Mouse (Mus musculus) CH12F3 (cell line): ENCODE measurements around the gene Fcor.

ENCODE experiments used
- in situ Hi-C: fragments of 300-500 bp; cut with MboI; formaldehyde crosslinking; loops from 2 replicates; pipeline ENCODE4 v1.14.3; 2020; ENCODE audit warnings: low sequenced_read_pairs

Gene Fcor

DNA sequence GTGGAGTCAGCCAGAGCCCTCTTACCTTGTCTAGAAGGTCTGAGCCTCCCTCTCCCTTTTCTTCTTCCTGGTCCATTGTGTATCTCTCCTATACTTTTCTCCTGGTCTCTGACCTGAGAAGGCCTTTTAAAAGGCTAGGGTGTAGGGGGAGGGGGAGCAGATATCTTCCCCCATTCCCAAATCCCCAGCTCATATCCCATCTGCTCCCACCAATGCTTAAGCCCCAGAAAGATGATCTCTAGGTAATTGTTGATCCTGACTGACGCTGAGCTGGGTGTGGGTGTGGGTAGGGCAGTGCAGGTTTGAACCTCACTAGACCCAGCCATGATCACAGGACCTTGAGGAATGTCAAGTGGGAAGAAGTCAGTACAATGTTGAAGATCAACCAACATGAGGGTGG lies 46.7 kb downstream of the Fcor start, which contains the start of gene Pcp2:
Gene Pcp2 (minus strand): TSS at position 101 of the 400 bp plus-strand sequence.
- in situ Hi-C loops = no loop called here

DNA sequence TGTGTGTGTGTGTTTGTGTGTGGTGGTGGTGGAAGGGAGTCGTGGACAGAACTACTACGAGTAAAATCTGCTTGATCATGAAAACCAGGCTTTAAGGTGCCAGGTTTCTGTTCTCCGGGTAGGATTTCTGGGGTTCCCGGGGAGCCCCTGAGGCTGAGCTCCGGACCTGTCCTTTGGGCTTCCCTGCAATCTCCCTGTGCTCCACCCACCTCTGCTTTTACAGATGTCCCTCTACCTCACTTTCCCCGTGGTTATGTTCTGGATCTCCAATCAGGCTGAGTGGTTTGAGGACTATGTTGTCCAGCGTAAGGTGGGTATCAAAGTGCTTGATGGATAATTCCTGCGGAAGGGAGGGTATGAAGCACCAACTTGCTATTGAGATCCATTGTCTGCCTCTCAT lies 50.0 kb downstream of the Fcor start:
- in situ Hi-C loops = no loop called here

DNA sequence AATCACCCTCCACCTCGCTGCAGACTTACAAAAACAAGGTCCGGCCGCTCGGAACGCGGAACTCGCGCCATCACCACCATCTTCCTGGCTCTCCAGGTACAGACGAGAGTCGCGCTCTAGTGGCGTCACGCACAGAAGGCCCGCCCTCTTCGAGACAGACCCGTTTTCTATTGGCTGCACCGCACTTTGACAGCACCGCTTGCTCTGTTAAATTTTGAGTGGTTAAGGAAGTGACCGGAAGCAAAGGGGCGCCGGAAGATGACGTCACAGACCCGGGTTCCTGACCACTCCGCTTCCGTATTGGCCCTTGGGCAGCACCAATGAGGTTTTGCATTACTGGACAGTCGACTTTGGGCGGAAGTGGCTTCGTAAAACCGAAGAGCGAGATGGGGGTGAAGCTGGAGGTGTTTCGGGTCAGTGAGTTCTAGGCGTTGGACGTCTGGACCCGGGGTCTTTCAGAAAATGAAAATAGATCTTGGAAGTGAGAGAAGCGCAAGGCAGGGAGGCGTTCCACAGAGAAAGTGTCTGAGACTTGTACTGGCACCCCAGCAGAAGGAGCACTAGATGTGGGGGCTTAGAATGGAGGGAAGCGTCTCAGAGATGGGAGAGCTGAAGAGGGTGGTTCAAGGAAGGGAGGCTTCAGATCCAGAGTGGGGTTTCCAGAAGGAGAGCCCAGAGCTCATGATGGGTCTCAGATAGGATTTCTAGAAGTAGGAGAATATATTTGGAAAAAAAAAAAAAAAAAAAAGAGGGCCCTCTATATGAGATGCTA lies 50.8 kb downstream of the Fcor start, which contains the start of the genes Xab2 and Pet100:
Gene Xab2 (minus strand): TSS at position 118 of the 772 bp plus-strand sequence.
Gene Pet100 (plus strand): TSS at position 350 of the 772 bp plus-strand sequence.
- in situ Hi-C loops = no loop called here
